Mouse (Mus musculus) cortical plate, adult 2 months (tissue): ENCODE data around the gene Gm1993.
"Not testable (repeated sequence)": the region's sequence is repeated elsewhere in the genome, so short reads cannot be mapped to it uniquely, and the experiment has no call there.

ENCODE experiments used
- CTCF ChIP-seq: fragments of 200-500 bp; IDR thresholded peaks from 2 replicates; pipeline ENCODE4 v1.5.1; 2011; ENCODE audit warnings: mild to moderate bottlenecking, control low read depth, low read length; ENCODE audit not compliant: insufficient read depth; ENCODE audit errors: extremely low read depth
- POLR2A ChIP-seq: fragments of 200-500 bp; IDR thresholded peaks from 2 replicates; pipeline ENCODE4 v1.6.1; 2011; ENCODE audit warnings: mild to moderate bottlenecking, low read length, control low read depth; ENCODE audit not compliant: insufficient read depth; ENCODE audit errors: extremely low read depth

DNA sequence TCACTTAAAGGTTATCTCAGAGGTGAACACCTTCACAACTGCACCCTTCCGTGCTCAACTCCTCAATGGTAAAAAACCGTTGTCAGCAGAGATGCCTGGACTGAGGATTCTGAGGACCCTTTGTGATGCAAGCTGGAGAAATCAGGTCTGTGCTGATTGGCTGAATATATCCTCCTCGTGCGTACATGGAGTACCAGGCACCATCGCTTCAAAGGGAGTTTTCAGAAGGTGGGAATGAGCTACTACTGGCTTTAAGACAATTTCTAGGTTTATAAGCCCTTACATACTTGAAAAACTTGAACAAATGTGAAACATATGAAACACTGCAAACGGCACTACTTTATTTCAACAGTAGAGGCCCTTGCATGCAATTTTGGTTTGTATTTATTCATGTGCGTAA is at the start of gene Gm1993:
- not testable (repeated sequence) for TF ChIP-seq POLR2A, CTCF
